Mouse (Mus musculus) limb, embryonic 13.5 days (tissue): ENCODE data around the gene Ccl26. TPM values are rescaled to one million over a fixed set of nuclear protein-coding genes. Genes with fewer than 3 reads are reported as not detected.

ENCODE experiments used
- ATAC-seq: fragments of 200-750 bp; cut with Nextera tagmentation; 2 replicates; pipeline ENCODE4 v1.8.0; 2017; ENCODE audit warnings: low read depth, moderate number of reproducible peaks, moderate TSS enrichment; ENCODE audit not compliant: low FRiP score
- H3K27ac ChIP-seq: fragments of 300-500 bp; sonication (generic); 2 replicates; pipeline ENCODE4 v1.5.1; 2015; ENCODE audit warnings: inconsistent platforms, mild to moderate bottlenecking, moderate library complexity
- H3K27me3 ChIP-seq: fragments of 300-500 bp; sonication (generic); 2 replicates; pipeline ENCODE4 v1.6.1; 2015; ENCODE audit warnings: mild to moderate bottlenecking, inconsistent platforms
- H3K36me3 ChIP-seq: fragments of 300-500 bp; sonication (generic); 2 replicates; pipeline ENCODE4 v1.6.1; 2015; ENCODE audit warnings: inconsistent platforms, mild to moderate bottlenecking, moderate library complexity
- H3K4me1 ChIP-seq: fragments of 300-500 bp; sonication (generic); 2 replicates; pipeline ENCODE4 v1.6.1; 2015; ENCODE audit warnings: inconsistent platforms
- H3K4me2 ChIP-seq: fragments of 300-500 bp; sonication (generic); replicated peaks from 2 replicates; pipeline ENCODE4 v1.6.1; 2015; ENCODE audit warnings: inconsistent platforms, mild to moderate bottlenecking, moderate library complexity
- H3K4me3 ChIP-seq: fragments of 300-500 bp; sonication (generic); 2 replicates; pipeline ENCODE4 v1.5.1; 2015; ENCODE audit warnings: moderate library complexity, mild to moderate bottlenecking, inconsistent platforms
- H3K9ac ChIP-seq: fragments of 300-500 bp; sonication (generic); 2 replicates; pipeline ENCODE4 v1.6.1; 2015; ENCODE audit warnings: mild to moderate bottlenecking, inconsistent platforms
- H3K9me3 ChIP-seq: fragments of 300-500 bp; sonication (generic); 2 replicates; pipeline ENCODE4 v1.6.1; 2016; ENCODE audit warnings: inconsistent platforms
- WGBS: fragments of 180-500 bp; shearing (Covaris S2); methylation state at CpG from one replicate; pipeline ENCODE4 v1.1.7; 2015; 5-methylcytosine and 5-hydroxymethylcytosine counted together
- polyA plus RNA-seq: library from polyadenylated mRNA; unstranded; fragments of >200 nt; fragmentation: Nextera tagmentation; extraction: Ambion mirVana; gene quantifications from 2 replicates; pipeline ENCODE4 v1.2.1, GENCODE M21; 2015

Ccl26 gene
- polyA plus RNA-seq, 1 experiment from 2014 or later: not detected

DNA sequence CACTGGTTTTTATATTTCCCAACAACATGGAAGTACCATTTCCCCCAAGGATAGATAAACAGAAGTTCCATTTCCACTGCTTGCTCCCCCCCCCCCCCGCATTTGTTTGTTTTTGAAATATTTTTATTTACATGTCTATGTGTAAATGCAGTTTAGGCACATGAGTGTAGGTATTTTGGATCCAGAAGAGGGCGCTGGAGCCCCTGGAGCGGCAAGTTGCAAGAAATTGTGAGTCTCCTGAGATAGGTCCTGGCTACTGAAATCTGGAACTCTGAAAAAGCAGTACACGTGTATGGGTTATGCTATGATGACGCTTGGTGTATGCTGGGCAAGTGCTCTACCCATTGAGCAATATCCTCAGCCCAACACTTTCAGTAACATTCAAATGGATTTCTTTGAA, 52.3 kb downstream of the Ccl26 start:
- no peak overlapping the region for H3K27ac ChIP-seq
- no peak overlapping the region for H3K9ac ChIP-seq
- peaks cover 36% of the 10 kb centered on the region for H3K4me1 ChIP-seq
- peaks cover 6% of the 10 kb centered on the region for H3K9me3 ChIP-seq
- H3K4me2 ChIP-seq: no peak overlapping the region
- no peak for ATAC-seq
- H3K27me3 ChIP-seq: no peaks in the 10 kb centered on the region
- no peak overlapping the region for H3K4me3 ChIP-seq
- WGBS: 51% methylated on average over 5 of the region's 5 CpGs
- H3K36me3 ChIP-seq: peaks cover 13% of the 10 kb centered on the region

Other genes starting within 250 kb of the Ccl26 start
- gene Fkbp6, start 213.5 kb downstream of the Ccl26 start, polyA plus RNA-seq: not detected in 2 replicates
- gene Trim50, start 210.3 kb downstream of the Ccl26 start, polyA plus RNA-seq: not detected in 2 replicates
- gene Nsun5, start 193.6 kb downstream of the Ccl26 start, polyA plus RNA-seq: 38.8 and 39.8 TPM in 2 replicates
- 15.5 and 15.9 TPM in 2 replicates for gene Pom121, start 169.0 kb downstream of the Ccl26 start, polyA plus RNA-seq
- 41.3 and 48.5 TPM in 2 replicates for gene Hip1, start 18.4 kb downstream of the Ccl26 start, polyA plus RNA-seq
- gene Ccl24, start 9.5 kb upstream of the Ccl26 start, polyA plus RNA-seq: 1.3 and 1.4 TPM in 2 replicates
- gene Rhbdd2, start 69.0 kb upstream of the Ccl26 start, polyA plus RNA-seq: 40.1 and 43.1 TPM in 2 replicates
- 89.7 and 93.5 TPM in 2 replicates for gene Por, start 106.5 kb upstream of the Ccl26 start, polyA plus RNA-seq
- 49.3 and 49.4 TPM in 2 replicates for gene Tmem120a, start 180.9 kb upstream of the Ccl26 start, polyA plus RNA-seq
- gene Styxl1, start 214.8 kb upstream of the Ccl26 start, polyA plus RNA-seq: 0.37 TPM in 1 of 2 replicates, not detected in the other
- 449 and 457 TPM in 2 replicates for gene Mdh2, start 214.9 kb upstream of the Ccl26 start, polyA plus RNA-seq
- 0.19 and 0.38 TPM in 2 replicates for gene Srrm3, start 243.3 kb upstream of the Ccl26 start, polyA plus RNA-seq